Mouse (Mus musculus) layer of hippocampus, postnatal 10 days (tissue): ENCODE measurements around the gene Socs1. TPM values are rescaled to one million over a fixed set of nuclear protein-coding genes. Genes with fewer than 3 reads are reported as not detected.

Experiments used
- DNase-seq, 2 experiments: peaks; one replicate each; pipeline ENCODE4 v3.0.0; 2021; ENCODE audit warnings: low spot score in 2 of 2
- total RNA-seq, 2 experiments: library from RNA; stranded (reverse); gene quantifications; 2 replicates each; pipeline ENCODE4 v1.2.3; 2021

The Socs1 gene
- total RNA-seq, 2 experiments from 2014 or later: 1.3 to 1.5 TPM

DNA sequence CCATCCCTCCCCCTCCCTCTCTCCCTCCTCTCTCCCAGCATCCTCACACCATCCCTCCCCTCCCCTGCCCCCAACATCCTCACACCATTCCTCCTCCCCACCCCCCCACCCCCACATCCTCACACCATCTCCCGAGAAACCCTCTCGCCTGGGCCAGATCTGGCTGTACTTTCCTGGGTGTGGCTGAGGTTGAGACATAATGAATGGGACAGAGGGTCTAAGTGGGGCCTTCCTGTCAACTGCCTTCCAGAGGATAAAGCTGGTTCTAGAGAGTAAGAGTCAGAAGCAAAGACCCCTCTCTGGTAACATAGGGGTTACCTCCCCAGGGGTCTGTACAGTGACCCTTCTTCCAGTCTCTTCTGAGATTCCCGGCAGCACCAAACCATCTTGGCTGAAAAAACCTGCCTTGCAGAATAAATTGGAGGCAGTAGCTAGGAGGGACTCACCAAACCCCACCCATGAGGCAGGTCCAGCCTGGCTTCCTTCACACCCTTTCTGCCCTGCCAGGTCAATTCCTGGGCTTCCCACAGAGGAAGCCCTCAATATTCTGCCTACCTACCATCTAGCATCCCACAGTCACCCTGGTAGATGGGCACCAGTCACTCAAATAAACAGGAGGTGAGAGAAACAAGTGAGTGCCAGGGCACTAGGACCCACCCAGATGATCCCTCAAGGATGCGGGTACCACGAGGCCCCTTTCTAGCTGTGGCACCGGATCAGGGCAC is 21.6 kb downstream of the Socs1 start:
- DNase-seq: no peak

DNA sequence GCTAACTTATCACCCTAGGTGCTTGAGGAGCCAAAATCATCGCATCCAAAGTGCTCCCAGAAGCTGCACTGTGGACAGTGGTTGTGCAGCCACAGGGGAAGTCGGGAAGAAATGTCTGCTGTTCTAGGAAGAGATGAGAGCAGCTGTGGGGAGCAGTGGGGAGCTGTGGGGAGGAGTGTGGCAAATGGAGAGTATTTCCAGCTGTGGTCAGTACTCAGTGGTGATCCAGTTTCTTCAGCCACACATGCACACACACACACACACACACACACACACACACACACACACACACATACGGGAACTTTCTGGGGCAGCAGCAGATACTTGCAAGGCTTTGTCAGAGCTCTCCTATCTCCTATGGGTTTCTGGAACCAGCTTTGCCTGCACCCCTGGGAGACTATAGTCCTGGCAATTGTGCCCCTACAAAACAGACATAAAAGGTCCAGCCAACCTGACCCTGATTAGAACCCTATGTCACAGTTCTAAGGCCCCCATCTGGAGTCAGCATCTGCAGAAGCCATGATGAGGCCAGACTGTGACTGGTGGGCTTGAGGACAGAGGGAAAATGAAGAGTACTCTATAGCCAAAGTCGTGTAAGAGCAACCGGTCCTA is 22.7 kb downstream of the Socs1 start:
- no peak for DNase-seq

DNA sequence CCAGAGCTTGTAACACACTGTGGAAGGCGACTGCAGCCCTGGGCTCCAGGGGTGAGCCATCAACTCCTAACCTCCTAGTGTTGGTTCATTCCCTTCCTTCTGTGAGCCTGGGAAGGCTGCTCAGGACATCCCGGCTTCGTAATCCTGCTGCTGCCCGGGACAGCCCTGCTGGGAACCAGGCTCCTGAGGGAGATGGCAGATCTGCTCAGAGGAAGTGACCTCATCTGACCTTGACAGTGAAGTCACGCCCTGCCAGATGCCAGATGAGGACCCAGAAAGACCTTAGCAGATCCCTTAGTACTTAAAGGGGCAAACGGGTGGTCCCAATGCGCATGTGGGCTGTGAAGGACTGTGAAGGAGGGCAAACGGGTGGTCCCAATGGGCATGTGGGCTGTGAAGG is 24.2 kb downstream of the Socs1 start:
- DNase-seq: no peak

DNA sequence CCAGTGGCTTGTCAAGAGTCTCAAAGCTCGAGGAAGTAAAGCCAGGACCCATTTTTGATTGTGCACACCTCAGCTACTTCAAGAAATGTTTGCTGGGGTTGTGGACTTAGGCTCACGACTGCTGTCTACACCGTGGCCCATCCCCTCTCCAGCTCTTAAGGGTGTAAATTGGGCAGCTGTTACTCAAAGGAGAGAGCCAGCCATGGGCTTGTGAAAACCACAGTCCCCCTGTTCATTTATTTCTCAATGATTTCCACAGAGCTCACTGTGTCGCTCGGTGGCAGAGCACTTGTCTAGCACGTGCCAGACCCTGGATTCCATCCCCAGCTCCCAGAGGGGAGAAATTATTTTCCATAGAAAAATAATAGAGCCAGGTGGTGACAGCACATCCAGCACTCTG is 29.2 kb downstream of the Socs1 start:
- DNase-seq: no peak

DNA sequence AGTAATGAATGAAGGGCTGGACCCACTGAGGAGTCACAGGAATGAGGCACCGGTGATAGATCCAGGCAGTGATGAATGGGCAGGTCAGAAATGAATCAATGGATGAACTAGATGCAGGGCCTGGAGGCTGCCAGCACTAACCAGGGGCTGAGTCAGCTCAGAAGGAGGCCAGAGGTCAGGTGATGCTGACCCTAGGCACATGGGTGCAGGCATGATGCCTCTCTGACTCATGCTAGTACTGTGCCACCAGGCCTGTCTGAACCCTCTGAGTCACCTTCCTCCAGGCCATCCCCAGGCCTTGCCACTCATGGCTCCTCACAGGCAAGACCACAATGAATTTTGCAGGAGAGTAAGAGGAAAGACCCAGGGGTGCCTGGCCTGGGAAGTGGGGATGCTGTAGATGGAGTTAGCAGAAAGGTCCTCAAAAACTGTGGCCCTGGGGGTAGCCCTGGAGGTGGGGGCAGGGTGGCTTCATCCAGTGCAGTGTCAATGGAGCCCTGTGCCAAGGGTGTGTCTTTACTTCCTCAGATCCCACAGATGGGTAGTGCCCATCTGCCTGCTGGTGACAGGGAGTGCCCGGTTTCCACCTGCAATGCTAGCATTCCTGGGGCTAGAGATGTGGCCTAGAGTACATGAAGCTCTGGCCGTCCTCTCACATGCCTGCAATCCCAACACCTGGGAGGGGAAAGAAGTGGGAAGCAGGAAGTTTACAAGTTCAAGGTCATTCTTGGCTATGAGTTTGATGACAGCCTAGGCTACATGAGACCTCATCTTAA is 30.6 kb downstream of the Socs1 start:
- no peak for DNase-seq

DNA sequence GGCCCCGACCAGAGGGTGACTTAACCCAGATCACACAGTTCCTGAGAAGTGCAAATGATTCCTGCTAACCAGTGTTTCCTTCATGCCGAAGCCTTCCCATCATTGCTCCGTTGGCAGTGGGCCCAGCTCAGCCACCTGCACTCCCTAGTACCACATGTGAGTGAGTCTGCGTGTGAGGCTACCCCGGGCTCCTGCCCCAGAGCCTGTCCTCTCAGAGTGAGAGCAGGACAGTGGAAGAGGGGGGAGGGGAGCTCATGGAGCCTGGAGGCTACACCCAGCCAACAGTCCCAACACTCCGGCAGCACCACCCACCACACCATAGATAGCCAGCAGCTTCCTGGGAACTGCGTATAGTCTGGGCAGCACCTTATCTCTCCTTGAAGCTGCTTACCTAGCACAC is 35.5 kb downstream of the Socs1 start:
- DNase-seq: peak; percentile 48 to 60

DNA sequence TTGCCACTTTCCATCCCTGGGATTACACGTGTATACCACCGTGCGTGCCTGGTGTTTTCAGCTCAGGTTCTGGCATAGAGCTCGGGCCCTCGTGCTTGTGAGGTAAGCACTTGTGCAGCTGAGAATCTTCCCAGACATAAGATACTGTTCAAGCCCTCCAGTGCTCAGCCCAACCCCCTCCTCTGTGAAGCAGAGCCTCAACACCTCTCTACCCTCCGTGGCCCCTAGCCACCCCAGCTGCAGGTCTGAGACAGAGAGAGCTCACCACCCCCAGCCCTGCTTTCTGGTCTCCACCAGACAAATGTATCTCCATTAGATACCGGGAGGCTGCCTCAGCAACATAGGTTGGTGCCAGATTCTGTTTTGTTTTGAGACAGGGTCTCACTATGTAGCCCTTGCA is 36.1 kb downstream of the Socs1 start:
- peak in 1 of 2 experiments; percentile 21 for DNase-seq

DNA sequence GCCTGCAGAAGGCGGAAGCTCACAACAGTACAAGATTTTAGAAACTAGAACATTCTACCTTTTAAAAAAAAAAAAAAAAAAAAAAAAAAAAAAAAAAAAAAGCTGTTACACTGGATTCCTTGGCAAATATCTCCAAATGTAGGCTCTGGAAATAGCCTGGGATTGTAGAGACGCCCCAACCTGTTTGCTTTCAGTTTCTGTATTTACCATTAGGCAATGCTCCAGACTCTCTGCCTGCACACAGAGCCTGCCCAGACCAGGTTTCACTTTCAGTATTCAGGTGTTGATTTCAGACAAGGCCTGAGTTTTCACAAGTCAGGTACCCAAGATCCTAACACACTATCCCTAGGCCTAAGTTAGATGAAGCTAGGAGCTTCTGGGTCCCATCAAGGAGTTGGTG is 44.3 kb downstream of the Socs1 start:
- no peak for DNase-seq

DNA sequence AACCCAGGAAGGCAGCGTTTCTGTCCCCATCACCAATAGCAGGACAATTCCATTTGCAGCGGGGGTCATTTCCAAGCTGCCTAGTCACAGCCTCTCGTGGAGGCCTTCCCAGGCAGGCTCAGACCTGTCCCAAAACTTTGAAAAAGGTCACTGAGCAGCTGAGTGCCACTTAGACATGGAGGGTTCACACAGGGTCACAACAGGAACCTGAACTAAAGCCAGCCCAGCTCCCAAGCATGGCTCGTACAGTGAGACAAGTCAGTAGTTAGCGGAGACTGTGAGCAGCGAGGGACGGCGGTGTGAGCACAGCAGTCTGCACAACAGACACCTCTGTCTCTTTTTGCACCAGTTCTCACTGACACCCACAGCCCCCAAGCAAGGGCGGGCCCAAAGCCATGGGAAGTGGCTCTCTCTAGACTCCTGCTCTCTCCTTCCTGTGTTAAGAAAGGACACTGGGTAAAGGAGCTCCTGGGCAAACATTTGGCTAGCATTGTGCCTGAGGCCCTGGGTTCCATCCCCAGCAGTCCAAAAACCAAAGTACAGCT is 45.4 kb downstream of the Socs1 start:
- no peak for DNase-seq

DNA sequence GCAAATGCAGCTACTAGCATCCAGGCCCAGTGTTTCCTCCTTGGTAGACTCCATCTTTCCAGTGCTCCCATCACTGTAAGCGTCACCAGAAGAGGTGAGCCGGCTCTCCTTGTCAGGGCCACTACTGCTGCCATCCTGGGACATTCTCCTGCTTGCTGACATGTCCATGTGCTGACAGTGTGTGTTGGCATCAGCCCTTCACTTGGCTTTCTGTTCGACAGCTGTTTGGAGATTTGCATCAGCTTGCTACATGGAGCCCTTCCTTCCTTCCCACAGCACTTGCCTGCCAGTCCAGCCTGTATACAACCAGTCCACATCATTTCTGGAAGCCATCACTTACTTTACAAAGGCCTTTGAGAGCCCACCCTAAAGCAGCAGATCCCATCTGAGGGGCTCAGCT is 46.5 kb downstream of the Socs1 start:
- no peak for DNase-seq

DNA sequence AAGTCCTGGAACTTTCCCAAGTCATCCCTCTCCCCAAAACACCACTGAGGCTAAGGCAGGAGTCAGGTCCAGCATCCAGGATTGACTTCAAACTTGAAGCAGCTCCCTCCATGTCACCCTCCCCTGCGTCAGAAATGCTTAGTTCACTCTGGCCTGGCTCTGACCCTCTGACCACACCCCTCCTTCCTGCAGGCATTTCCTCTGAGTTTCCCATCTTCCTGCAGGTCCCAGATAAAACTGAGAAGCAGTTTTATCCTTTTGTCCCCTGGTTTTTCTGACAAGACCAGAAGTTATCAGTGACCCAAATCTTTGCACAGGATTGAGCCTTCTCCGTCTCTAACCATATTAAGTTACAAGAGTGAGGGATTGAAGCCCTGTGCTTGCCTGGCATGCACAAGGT is 47.8 kb downstream of the Socs1 start:
- DNase-seq: no peak

DNA sequence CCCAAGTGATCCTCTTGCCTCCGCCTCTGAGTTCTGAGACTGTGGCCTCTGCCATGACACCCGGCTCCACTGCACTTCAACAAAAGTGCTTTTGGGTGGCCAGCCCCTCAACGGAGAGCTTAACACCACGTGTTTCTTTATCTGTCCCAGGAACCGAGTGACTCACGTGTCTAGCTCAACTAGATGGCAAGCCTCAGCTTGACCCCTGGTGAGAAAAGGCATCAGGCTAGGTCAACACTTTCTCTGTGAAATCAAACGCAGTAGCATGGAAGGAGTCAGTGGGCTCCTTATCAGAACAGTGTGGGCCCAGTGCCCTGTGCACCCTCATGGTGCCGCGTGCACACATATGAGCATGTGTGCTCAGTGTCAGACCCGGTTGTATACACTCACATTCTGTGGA is 49.0 kb downstream of the Socs1 start:
- DNase-seq: no peak

DNA sequence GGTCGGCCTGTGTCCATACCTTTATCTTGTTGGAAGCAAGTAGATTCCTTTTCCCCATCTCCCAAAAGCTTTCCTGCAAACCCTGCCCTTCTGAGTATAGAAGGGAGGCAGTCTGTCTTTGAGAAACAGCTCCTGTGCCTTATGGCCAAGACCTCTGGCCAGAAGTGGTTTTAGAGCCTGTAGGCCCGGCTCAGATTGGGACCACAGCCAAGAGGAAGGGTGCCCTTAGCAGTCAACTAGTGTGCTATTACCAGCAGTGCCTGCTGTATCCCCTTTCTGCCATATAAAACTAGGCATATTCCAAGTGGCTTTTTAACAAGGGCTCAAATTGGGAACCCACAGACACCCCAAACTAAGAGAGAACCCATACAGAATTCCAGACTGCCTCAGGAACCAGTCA is 49.6 kb downstream of the Socs1 start:
- no peak for DNase-seq

DNA sequence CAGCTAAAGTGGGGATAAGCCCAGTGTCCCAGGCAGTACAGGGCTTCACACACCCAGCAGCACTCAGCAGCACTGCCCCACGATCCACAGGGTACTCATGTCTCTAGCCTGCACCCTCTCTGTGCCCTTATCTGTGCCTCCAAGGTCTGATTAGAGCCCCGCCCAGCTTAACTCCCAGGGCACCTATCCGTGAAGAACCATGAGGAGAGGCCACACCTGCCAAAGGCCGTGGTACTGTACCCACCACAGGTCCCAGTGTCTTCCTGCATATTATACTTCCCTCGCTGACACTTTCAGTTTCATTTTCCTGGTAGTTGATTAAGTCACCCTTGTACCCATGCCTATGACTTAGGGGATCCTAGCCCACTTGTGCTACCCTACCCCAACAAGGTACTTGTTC is 52.9 kb downstream of the Socs1 start:
- DNase-seq: no peak

Other genes with a start within 250 kb of the Socs1 start
- 10 to 100 TPM; 33.0 to 35.5 TPM for gene Dexi, start 242.5 kb downstream of the Socs1 start, total RNA-seq
- 10 to 100 TPM; 66.8 to 71.6 TPM for gene Clec16a, start 240.2 kb downstream of the Socs1 start, total RNA-seq
- not detected for gene Tnp2, start 3.1 kb upstream of the Socs1 start, total RNA-seq
- not detected for gene Prm3, start 5.4 kb upstream of the Socs1 start, total RNA-seq
- not detected for gene Prm2, start 10.6 kb upstream of the Socs1 start, total RNA-seq
- not detected for gene Prm1, start 20.3 kb upstream of the Socs1 start, total RNA-seq
- not detected for gene Gm11172, start 27.4 kb upstream of the Socs1 start, total RNA-seq
- under 1 TPM; 0.29 to 0.48 TPM for gene Rmi2, start 49.5 kb upstream of the Socs1 start, total RNA-seq